Mouse (Mus musculus): Measurements from ENCODE around the gene Tob2.

Gene Tob2

DNA sequence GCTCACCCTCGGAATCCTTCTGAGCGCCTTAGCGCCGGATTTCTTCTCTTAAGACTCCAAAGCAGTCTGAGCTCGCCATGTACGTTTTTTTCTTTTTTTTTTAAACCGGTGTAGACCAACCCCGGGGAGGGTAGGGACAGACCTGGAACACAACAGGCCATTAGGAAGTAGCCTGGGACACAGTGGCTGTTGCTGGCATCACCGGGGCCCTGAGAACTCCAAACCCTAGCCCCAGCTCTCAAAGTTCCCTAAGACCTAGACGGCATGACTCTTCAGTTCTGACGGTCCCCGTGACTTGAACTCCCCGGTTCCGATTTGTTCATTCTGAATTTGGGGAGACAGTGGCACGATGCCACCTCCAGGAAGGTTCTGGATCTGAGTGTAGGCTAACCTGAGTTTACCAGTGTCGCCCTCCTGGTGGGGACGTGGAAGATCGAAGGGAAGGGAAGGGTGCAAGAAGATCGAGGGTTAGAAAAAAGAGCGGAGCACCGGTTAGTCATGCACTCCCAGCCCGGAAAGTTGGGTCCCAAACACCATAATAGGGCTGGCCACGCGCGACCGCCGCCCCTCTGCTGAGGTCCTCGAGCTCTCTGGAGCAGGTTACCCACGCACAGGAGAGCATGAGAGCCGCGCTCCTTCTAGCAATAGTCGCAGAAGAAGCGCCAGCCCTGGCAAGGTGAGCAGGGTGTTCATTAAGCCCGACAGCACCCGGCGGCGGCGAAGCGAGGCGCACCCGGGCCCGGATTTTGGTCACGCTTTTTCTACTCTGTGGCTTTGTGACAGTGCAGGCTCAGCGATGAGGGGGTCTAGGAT lies at the start of gene Tob2:
Gene Tob2 (minus strand): TSS at position 280 of the 813 bp plus-strand sequence.
- DNase-seq, result peak; percentile 77

DNA sequence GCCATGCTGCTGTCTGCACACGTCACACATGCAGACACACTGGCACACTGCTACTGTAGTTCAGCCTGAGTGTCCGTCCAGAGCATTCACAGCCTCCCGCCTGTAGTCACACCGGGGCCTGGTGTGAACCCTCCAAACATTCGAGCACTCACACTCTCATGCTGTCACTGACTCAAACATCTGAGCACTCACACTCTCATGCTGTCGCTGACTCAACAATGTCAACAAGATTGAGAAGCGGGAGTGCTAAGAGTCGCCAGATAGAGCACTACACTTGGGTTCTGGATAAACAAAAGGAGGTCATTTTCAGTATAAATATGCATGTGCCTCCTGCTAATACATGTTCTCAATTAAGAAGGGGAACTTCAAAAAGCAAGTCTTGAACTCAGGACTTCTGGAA lies 49.4 kb upstream of the Tob2 start:
- DNase-seq, result no peak

GRCm38 (mm10) chr15:81904939-81905338 lies 46.3 kb upstream of the Tob2 start:
- peak; percentile 88 for DNase-seq

GRCm38 (mm10) chr15:81898751-81899150 lies 40.2 kb upstream of the Tob2 start:
- no peak for DNase-seq

DNA sequence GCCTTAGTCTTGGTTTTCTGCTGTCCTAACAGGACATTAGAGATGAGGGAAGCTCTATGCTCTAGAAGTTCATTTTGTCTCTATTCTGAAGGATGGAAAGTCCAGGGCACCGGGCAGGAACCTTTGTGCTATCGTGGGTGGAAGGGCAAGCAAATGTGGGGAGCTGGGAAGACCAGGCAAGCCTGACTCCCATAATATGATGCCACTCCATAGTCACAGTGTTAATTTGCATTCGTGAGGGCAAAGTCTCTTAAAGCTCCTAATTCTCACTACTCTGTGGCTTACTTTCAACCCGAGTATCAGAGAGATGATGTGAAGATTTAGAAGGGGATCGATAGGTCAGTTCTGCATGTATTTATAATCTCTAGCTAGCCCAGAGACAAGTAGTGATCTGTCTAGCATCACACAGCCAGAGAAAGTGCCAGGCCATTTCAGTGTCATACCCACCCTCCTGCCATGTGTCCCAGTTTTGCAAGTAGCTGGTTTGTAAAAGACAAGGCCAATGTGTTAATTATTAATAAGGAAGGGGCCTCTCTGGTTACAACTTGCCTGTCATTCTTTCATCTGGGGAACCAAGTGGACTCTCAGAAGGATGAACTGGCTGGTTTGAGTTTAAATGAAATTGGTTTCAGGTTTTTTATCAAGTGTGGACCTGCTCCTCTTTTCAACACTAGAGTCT lies 39.1 kb upstream of the Tob2 start:
- DNase-seq, result no peak

DNA sequence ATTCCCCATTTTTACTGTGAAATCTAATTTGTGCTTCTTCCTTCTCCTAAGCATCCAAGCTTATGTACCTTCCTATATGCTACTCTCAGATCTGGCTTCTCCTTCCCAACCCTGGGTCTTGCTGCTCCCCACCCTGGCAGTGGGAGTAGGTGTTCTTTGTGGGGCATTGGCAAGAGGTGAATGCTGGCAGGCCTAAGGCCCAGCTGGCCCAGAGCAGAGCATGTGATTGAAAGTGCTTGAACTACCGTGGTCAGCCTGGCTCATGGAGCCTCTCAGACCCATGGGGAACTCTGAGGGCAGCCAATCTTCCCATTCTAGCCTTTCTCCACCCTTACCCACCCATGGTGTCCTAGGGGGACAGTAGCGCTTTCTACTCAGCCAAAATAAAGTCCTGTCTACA lies 37.8 kb upstream of the Tob2 start:
- no peak for DNase-seq

GRCm38 (mm10) chr15:81894002-81894401 lies 35.4 kb upstream of the Tob2 start:
- no peak for DNase-seq

DNA sequence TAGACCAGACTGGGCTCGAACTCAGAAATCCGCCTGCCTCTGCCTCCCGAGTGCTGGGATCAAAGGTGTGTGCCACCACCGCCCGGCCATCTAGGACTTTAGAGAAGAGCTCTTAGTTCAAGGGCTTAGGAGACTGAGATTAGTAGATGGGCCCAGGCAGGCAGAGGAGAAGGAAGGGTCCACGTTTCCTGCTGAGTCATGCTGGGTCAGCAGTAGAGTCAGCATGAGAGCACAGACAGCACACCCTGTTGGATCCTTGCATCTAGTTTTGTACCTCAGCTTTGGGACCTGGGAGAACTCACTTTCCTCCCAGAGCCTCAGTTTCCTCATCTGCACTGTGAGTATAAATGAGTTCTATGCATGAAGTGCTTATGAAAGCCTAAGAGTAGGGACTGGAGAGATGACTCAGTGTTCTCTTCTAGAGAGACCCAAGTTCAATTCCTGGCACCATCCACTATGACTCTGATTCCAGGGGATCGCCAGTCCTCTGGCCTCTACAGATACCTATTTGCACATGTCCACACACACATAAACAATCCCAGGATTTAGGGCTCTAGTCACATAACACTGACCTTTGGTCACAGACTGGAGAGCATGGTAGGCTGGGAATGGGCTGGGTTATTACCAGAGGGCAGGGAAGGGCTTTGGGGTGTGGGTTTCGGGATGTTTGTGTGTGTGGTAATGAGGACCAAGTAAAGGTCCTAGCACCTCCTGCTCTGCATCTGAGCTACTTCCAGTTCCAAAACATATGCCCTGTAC lies 33.4 kb upstream of the Tob2 start:
- no peak for DNase-seq

DNA sequence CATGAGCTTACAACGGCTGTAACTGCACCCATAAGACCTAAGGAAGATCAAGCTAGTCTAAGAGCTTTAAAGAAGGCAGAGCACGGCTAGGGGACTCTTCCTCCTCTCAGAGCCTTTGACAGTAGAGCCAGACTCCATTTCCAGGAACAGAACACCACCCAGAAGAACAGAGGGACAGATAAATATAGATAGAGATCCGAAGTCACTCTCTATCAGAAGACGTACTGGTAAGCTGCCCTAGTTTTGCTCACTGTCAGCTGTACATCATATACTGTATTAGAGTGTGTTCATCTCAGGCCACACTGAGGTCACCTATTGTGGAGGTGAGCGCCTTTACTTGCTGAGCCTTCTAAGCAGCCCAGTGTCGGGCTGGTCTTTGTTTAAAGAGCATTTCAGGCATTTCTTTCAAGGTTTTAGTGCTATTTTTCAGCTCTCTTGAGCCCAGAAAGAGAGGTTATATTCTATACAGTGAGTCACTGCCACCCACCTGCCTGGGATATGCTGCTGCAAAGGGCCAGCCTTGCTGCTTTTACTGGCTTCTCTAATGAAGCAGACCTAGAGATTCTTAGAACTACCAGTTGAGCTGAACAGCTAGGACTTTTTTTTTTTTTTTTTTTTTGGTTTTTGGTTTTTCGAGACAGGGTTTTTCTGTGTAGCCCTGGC lies 32.7 kb upstream of the Tob2 start:
- no peak for DNase-seq

- no peak for DNase-seq
These were observed 30.6 kb upstream of the Tob2 start for GRCm38 (mm10) chr15:81889175-81889574.

GRCm38 (mm10) chr15:81886795-81887550 lies 28.4 kb upstream of the Tob2 start:
- DNase-seq, result no peak

DNA sequence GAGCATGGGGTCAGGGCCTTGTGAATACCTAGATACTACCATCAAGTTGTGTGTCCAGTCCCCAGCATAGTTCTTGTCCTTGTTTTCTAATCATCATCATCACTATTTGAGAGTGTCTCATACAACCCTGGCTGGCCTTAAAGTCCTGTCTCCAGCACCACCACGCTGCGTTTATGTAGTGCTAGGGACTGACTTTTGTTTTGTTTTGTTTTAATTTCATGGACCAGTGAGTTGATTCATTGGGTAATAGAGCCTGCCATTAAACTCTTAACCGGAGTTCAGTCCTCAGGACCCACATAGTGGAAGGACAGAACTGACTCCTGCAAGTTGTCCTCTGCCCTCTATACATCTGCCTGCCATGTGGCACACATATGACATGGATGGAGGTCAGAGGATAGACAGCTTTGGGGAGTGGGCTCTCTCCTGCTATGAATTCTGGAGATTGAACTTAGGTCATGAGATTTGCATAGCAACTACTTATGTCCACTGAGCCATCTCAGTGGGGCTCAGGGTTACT lies 26.9 kb upstream of the Tob2 start:
- DNase-seq, result no peak

DNA sequence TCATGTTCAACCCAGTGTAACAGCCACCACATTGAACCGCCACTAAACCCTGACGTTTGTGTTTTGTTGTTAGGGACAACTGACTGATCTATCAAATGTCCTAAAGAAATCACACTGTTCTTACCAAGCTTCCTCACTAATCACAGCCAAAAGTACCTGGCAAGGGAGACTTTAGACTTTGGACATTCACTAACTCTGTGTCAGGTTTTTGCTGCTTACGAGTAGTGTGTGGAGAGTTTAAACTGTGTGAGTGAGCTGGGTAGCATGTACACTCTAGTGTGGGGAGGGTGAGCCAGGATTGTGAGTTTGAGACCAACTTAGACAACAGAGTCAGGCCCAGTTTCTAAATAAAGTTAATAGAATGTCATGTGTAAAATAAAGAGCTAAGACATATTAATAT lies 23.8 kb upstream of the Tob2 start:
- no peak for DNase-seq

GRCm38 (mm10) chr15:81879531-81880401 lies 21.2 kb upstream of the Tob2 start:
- DNase-seq, result no peak

GRCm38 (mm10) chr15:81872262-81873136 lies 13.9 kb upstream of the Tob2 start, which contains the start of gene Aco2:
Aco2 (plus strand) TSS chr15:81872309.
- DNase-seq, result peak; percentile 100

DNA sequence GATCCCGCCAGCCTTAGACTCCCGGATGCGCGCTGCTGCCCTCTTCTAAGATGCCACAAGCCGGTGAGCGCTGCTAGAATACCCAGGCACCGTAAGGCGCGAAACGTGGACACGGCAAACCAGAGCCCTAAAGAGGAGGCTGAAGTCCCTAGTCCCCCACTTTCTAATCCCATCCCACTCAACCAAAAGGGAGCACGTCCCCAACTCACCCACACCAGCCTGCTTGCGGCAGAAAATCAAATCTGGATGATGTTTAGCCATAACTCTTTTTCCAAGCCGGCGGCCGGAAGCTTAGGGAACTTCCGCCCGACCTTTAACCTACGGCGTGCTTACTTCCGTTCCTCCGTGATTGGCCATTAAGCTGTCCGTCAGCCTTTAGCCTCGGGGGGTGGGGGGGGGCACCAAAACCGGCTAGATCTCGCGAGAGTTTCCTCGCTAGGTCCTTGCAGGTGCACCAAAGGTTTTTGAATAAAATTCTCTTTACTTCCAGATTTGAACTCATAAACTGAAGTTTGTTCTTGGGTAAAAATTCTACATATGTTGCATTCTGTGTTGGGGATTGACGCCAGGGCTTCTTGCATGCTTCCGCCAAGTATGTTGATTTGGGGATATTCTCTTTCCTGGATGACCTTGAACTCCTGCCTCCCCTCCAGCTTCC lies 13.1 kb upstream of the Tob2 start, which contains the start of gene Phf5a:
Gene Phf5a (minus strand): TSS at position 308 of the 658 bp plus-strand sequence.
- peak; percentile 94 for DNase-seq

DNA sequence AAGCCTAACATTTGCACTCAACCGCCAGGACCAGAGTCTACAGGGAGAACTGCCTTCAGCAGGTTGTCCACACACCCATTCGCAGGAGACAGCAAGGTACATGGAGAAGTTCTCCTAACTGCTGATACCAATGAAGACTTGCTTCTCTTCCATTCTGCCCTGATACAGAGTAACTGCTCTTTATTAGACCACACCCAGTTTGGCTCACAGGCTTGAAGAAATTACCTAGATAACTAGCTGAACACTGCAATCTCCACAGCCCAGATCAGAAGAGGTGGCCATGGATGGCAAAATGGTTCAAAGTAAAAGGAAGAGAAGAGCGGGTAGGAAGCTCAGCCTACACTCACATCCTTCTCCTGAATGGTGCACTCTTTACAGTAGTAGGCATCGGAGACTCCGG lies 11.4 kb upstream of the Tob2 start:
- DNase-seq, result no peak

GRCm38 (mm10) chr15:81864238-81864637 lies 5.6 kb upstream of the Tob2 start:
- DNase-seq, result no peak

DNA sequence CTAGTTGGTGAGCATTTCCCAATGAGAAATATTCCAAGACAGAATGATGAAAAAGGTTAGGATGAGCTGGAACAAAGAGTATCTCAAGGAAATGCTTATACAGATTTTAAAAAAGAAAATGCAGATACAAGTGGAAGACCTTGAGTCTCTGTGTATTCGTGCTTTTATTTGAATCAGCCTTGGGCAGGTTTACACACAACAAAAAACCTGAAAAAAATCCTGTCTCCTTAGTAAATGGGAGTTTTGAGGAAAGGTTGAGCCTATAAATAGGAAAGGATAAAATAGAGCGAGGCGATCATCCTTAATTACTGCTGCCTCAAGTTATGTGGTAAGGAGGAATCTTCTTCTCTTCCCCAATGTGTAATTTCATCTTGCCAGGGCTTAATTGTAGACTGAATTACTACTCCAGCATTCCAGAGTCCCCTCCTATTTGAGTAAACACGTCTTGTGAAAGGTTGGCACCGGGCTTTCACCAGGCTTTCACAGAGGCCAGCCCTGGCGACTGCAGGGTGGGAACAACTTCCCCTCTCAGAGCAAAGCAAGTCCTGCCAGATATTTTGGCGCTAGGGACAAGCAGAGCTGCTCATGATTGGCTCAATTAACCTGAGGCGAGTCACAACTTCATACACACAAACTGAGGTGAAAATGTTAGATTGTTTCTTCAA lies 2.0 kb upstream of the Tob2 start:
- peak; percentile 42 for DNase-seq
